Mouse (Mus musculus) G1E (cell line): ENCODE results near the gene Fuom.

ENCODE experiments used
- CTCF ChIP-seq: IDR thresholded peaks from 2 replicates; pipeline ENCODE4 v1.5.1; 2012; ENCODE audit warnings: low read depth, low read length, inconsistent platforms, mixed read lengths
- GATA1 ChIP-seq: IDR thresholded peaks from 2 replicates; pipeline ENCODE4 v1.6.1; 2012; ENCODE audit warnings: borderline replicate concordance, low read length, inconsistent platforms, mixed read lengths
- GATA2 ChIP-seq: IDR thresholded peaks from 2 replicates; pipeline ENCODE4 v1.6.1; 2012; ENCODE audit warnings: low read depth, low read length, inconsistent platforms, borderline replicate concordance
- TAL1 ChIP-seq: conservative IDR thresholded peaks from 2 replicates; pipeline ENCODE4 v1.6.1; 2012; ENCODE audit warnings: low read depth, low read length, inconsistent platforms, mixed read lengths

DNA sequence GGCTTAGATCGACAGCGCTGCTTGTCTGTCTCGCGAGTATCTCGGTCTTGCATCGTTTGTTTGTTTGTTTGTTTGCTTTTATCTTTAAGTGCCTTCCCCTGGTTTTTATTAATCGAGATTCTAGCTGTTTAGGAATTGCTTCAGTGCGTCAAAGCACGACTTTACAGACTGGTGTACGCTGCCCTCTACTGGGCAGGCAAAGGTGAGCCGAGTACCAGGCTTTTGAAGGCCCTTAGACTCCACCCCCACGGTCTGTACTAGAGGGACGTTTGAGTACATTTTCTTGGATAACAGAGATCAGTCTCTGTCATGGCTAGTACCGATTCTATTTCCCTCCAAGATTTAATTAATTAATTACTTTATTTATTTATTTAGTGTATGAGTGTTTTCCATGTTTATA is 39.1 kb upstream of the Fuom start:
- peak; percentile 46 for TF ChIP-seq CTCF
- no peak for TF ChIP-seq GATA2
- TF ChIP-seq TAL1 = no peak
- TF ChIP-seq GATA1 = no peak
